Mouse (Mus musculus): ENCODE measurements at regions not wholly inside any gene's neighbourhood (a gene's known extent, or its start where the extent isn't known, plus 50 kb on each side); places are given as distances from the start of the nearest gene placed in this dataset.
A peak's percentile ranks its signal among the peaks of the same experiment; 100 is the strongest.

DNA sequence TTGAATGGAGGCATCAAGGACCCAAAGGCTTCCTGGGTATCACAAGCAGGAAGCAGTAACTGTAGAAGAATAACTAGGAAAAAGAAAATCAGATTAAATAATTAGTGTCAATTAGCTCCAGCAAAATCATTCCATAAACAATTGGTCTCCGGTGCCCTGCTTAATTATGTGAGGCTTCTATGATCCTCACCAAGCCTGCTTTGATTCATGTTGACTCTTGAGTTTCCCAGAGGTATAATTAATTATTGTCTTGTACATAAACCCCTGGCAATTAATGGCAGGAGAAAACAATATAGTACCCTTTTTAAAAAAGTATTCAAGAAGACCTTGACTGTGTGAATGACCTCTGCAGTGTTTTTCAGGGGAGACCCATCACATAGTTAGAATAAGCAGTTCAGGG is 61.5 kb upstream of the Sp8 start:
- no peak for ATAC-seq (ENCODE audit: poor library complexity, severe bottlenecking)

- ATAC-seq (ENCODE audit: poor library complexity, severe bottlenecking): peak; percentile 38; the same call in 1 of the 2 replicates
These were observed 64.2 kb upstream of the Sp8 start for GRCm38 (mm10) chr12:118781978-118782377.

DNA sequence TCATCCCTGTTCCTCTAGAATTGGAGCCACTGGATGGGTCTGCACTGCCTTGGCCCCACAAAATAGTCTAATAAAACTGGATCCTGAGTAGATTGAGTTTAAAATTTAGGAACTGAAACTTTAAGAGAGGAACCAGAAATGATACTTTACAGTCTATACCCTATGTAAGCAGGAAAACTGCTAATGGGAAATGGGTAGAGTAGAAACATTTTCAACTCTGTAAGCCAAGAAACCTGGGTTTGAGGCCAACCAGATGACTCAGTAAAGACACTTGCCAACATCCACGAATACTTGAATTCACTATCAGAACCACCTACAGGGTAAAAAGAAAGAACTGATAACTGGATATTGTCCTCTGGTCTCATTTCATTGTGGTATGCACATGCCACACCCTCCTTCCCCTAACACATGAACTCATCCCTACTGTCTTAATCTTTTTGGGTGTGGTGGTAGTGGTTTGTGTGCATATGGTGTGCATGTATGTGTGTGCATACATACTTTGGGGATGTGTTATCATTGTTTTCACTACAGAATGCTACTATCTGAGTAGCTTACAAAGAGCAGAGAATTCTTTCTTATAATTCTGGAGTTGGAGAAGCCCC is 70.6 kb upstream of the Sp8 start:
- ATAC-seq (ENCODE audit: poor library complexity, severe bottlenecking): peak; percentile 82

GRCm38 (mm10) chr12:118772790-118773189 is 73.3 kb upstream of the Sp8 start:
- peak; percentile 26; the same call in 1 of the 2 replicates for ATAC-seq (ENCODE audit: poor library complexity, severe bottlenecking)

GRCm38 (mm10) chr12:118766472-118766871 is 79.7 kb upstream of the Sp8 start:
- ATAC-seq (ENCODE audit: poor library complexity, severe bottlenecking): no peak

DNA sequence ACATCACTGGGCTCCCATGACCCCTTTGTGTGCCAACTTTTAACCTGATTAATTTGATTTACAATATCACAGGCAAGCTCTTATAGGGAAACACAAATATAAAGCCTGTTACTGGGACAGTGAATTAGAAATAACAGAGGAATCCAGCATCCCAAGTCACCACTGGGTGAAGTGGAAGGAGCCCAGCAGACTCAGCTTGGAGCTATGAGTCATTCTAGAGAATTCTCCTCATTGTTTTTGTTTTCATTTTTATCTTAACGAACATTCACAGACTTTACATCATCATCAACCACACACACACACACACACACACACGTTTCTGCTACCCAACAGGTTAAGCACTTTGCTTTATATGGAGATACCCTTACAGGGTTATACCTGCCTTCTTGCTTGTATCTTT is 92.1 kb upstream of the Sp8 start:
- no peak for ATAC-seq (ENCODE audit: poor library complexity, severe bottlenecking)

GRCm38 (mm10) chr12:118739103-118739502 is 107.0 kb upstream of the Sp8 start:
- ATAC-seq (ENCODE audit: poor library complexity, severe bottlenecking): peak; percentile 93

DNA sequence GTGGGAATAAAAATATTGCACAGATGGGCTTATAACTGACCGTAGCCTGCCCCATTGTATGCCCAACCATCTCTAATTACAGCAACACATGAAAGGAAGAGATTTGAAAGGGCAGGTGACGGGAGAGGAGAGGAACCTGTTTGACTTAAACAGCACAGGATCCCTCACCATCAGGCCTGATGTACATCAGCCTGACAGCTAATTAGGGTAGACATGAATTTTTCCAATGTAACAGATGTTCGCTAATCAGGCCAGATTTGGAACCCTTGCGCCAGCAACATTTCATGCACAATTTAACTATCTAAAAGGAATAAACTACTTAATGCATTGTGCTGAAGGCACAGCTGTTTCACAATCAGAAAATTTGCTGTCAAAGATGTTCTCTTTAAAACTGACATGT is 120.2 kb upstream of the Sp8 start:
- no peak for ATAC-seq (ENCODE audit: poor library complexity, severe bottlenecking)

DNA sequence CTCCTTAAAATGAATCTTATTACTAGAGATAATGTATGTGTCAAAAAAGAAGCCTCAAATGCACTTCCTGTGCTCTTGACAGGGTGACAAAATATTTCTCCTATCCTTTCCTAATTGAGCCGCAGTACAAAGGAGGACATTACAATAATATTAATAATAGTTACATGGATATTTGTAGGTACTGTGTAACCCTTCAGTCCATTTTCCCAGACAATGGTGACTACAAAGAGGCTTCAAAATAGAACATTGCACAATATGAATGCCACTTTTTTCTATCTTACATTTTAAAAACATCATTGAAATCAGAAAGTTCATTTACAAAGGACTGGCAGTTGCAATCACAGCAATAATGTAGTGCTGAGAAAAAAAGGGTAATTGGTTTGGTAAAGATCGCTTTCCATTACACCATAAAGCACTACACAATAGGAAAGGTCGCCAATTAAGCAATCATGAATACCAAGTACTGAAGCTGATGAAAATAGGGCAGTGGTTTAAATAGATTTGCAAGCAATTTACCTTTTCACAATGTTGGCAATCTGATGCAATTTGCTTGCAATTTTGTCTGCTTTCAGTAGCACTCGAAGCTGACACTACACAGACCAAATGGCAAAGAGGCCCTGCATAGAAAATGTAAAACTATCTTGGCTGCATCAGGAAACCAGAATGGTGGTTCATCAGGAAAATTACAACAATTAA is 126.1 kb upstream of the Sp8 start:
- ATAC-seq (ENCODE audit: poor library complexity, severe bottlenecking): peak; percentile 87

- peak; percentile 62 for ATAC-seq (ENCODE audit: poor library complexity, severe bottlenecking)
These were observed 129.3 kb upstream of the Sp8 start for GRCm38 (mm10) chr12:118716824-118717223.

DNA sequence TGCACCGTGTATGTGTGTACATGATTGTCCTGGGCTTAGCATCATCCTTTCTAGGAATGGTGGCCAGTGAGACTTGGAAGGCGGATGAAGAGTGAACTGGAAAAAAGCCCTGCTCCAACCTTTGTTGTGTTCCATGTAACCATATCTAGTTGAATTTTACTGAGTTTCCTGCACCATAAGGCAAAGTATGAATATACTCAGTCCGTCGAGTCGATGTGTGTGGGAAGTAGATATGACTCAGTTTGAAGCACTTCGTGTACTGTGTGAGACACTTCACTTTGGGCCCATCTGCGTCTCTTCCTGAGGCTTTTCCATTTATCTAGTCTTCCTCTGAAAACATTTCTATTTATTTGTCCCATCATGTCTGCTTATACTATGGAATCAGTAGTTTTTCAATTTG is 139.5 kb upstream of the Sp8 start:
- no peak for ATAC-seq (ENCODE audit: poor library complexity, severe bottlenecking)

DNA sequence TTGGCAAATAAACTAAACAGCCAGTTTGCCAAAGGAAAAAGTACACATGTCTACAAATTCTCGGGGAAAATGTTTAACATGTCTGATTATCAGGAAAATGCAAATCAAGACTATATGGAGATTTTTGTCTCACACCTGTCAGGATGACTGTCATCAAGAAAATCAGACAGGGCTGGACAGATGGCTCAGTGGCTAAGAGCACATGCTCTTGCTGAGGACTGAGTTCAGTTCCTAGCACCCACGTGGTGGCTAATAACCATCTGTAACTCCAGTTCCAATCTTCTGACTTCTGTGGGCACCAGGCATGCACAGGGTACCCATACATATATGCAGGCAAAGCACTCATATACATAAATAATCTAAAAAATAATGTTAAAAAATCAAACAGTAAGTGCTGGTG is 141.3 kb upstream of the Sp8 start:
- ATAC-seq (ENCODE audit: poor library complexity, severe bottlenecking): no peak

- 0 out of 2 replicates have a peak, but pooled peaks have one; percentile 17 for ATAC-seq (ENCODE audit: poor library complexity, severe bottlenecking)
These were observed 142.4 kb upstream of the Sp8 start for GRCm38 (mm10) chr12:118703730-118704129.

DNA sequence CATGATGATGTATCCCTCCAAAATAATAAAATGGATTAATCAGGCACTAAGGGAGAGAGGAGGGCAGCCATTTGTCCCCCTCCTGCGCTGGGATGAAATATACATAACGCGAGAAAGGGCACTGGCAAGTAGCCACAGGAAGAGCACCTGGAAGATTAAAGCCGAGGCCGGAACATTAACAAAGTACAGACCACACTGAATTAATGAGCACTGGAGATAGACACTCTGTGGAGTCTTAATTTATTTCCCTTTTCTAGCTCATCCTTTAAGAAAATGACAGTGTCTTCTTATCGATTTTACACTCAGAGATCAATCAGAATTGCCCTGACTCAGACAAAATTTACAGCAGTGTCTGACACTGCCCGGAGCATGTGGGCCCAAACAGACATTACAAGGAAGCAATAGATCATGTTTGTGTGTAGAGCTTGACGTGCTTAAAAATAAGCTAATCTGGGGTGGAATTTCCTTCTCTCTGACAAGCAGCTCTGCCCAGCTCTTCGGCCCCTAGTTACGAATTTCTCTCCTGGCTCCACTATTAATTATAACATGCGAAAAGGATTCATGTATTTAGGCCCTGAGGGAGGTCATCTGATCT is 143.0 kb upstream of the Sp8 start:
- ATAC-seq (ENCODE audit: poor library complexity, severe bottlenecking): no peak

- ATAC-seq (ENCODE audit: poor library complexity, severe bottlenecking): no peak
These were observed 144.3 kb upstream of the Sp8 start for GRCm38 (mm10) chr12:118701838-118702237.

GRCm38 (mm10) chr12:118698110-118698509 is 148.0 kb upstream of the Sp8 start:
- no peak for ATAC-seq (ENCODE audit: poor library complexity, severe bottlenecking)

DNA sequence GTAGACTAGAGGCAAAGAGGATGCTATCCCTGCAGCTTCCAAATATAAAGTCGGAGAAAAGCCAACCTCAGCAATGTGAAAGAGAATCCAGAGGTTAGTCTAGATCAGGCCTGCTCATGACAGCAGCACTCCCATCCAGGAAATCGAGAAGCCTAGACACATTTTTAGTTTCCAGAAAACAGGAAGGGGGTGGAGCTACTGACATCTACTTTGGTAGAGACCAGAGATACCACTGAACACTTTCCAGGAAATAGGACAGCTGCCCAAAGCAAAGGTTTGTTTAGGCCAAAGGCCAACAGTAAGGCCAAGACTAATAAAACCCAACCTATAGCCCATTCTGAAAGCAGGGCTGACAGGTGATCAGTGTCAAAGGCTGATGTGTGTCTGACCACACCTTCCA is 151.4 kb upstream of the Sp8 start:
- no peak for ATAC-seq (ENCODE audit: poor library complexity, severe bottlenecking)

- ATAC-seq (ENCODE audit: poor library complexity, severe bottlenecking): no peak
These were observed 163.2 kb upstream of the Sp8 start for GRCm38 (mm10) chr12:118682902-118683301.

- no peak for ATAC-seq (ENCODE audit: poor library complexity, severe bottlenecking)
These were observed 168.1 kb upstream of the Sp8 start for GRCm38 (mm10) chr12:118677989-118678388.

DNA sequence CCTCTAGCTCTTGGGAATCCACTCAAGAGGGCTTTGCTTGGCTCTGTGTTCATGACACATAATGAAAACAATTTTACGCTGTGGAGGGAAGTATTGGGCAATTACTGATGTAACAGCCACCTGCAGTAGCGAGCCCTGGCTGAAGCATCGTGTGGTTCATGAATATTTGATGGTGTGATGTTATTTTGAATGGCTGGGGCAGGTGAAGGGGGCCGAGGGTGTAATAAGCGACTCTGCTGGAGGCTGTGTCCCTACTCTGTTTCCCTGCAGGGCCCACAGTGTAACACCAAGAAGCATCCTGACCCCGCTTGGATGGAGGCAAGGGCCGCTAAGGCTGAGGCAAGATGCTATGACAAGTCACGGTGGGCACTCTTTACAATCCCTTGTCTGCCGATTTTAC is 184.6 kb upstream of the Sp8 start:
- ATAC-seq (ENCODE audit: poor library complexity, severe bottlenecking): peak; percentile 71

- no peak for ATAC-seq (ENCODE audit: poor library complexity, severe bottlenecking)
These were observed 185.0 kb upstream of the Sp8 start for GRCm38 (mm10) chr12:118661214-118661486.

DNA sequence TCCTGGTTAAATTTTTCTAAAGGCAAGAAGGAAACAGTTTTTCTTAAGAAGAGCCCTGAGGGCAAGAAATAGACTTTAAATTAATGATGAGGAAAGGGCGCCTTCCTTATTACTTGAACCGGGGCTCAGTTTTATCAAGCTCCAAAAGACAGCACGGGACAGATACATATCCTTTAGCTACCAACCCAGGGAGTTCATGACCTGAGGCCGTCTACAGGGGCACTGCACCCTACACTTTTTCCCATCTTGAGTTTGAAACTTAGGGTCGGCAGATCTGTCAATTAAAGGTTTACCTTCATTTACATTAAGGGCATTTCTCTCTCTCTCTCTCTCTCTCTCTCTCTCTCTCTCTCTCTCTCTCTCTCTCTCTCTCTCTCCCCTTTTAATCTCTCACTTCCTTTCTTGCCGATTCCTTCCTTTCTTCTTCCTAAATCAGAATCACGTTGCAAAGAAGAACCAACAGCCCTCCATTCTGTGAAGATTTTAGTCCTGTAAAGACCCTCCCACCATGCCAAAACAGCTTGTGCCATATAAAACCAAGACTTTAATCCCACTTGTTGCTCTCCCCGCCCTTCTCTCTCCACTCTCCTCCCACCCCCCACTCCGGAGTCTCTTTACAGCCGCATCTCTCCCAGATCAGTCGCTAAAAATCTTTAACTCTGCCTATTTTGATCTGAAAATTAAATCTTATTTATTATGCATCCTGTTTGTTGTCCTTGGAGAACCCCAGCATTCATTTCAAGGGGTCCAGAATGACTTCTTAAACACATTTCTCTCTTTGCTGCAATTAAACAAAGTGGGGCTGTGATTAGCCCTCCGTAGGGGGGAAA is 185.5 kb upstream of the Sp8 start:
- no peak for ATAC-seq (ENCODE audit: poor library complexity, severe bottlenecking)
